Mouse (Mus musculus) bone marrow, adult 2 months (tissue): ENCODE measurements at regions not wholly inside any gene's neighbourhood (a gene's known extent, or its start where the extent isn't known, plus 50 kb on each side); places are given as distances from the start of the nearest gene placed in this dataset.

Experiments
- CTCF ChIP-seq: fragments of 200-500 bp; IDR thresholded peaks from 2 replicates; pipeline ENCODE4 v1.5.1; 2011; ENCODE audit warnings: low read length, control low read depth; ENCODE audit not compliant: control insufficient read depth, insufficient read depth
- POLR2A ChIP-seq: fragments of 200-500 bp; IDR thresholded peaks from 2 replicates; pipeline ENCODE4 v1.6.1; 2011; ENCODE audit warnings: low read depth, mild to moderate bottlenecking, control low read depth, low read length, borderline replicate concordance; ENCODE audit not compliant: control insufficient read depth

DNA sequence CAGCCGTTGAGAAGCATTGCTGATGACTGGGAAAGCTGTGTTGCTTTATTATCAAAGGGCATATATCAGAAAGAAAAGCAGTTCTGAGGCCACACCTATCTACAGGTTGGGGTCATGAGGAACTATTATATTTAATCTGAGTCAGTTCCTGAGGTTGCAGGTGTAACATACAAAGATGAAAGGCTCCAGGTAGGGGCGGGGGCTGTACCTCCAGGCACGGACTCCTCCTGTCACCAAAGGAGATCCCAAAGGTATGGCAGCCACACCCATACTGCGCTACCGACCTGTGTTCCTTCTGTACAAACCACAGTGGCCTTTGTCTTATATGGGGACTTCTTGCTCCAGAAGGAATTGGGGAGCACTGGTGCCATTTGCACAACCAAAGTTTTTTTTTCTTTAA is 149.4 kb upstream of the Klf3 start:
- TF ChIP-seq CTCF, result no peak
- TF ChIP-seq POLR2A, result no peak
